Mouse (Mus musculus) adrenal gland, adult (tissue): ENCODE measurements around the gene Pnpla1.

ENCODE experiments used
- DNase-seq, 2 experiments: peaks; one replicate each; pipeline ENCODE4 v3.0.0; 2022 to 2023; ENCODE audit warnings: low spot score in 1 of 2; ENCODE audit not compliant: inconsistent age in 2 of 2

Gene Pnpla1

DNA sequence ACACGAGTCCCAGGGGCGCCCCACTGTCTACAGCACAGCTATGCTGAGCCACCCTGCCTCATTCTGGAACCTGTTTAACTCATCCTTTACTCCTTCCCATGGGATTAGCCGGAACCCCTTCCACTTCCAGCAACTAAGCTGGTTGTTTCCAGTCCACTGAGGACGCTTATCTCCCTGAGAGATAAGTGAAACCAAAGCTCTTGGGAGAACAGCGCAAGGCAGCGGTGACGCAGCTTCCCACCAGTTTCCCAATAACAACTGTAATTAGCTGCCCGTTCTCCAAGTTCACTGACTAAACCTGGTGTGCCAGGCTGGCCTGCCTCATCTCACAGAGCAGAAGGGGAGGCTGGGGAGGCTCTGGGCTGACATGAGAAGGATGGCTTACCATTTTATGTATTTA, 62.9 kb downstream of the Pnpla1 start:
- DNase-seq = peak in 1 of 2 experiments; percentile 59

DNA sequence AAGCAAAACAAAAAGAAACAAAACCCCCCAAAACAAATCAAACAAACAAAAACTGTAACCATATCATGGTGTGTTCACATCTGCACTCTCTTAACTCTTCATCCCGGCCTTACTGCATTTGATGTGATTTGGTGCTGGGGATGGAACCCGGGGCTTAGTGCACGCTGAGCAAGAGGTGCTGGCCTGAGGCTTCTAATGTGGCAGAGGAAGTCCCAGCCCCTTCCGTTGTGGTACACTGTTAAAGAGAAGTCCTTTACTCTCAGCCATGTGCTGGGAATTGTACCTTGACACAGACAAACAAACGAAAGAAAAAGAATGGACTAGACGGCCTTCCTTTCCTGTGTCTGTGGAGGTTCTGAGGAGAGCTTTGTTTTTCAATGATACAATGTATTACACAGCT, 63.9 kb downstream of the Pnpla1 start:
- no peak for DNase-seq

DNA sequence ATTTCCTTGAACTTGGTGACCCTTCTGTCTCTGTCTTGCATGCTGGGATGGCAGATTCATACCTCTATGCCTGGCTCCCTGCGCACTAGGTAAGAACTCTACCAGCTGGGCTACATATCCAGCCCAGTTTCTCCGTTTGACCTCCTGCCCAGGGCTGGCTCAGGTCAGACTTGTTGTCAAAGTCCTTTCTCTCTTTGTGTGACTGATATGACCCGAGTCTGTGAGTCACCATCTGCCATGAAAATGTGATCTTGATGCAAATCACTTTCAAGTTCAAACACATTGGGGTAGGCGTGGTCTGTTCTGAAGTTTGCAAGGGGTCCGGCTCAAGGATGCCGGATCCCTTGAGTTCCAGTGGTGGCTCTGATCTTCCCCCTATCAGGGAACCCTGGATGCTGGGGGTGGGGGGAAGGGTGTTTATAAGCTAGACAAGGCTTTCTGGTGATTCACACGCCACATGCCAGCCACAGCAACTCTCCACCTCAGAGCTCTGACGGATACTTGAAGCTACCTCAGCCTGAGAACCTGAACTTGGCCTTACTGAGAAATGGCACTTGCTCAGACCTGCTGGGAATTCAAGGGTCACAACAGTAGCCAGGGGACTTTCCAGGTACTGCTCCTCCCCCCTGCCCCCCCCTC, 66.9 kb downstream of the Pnpla1 start:
- DNase-seq = peak; percentile 36 to 84

DNA sequence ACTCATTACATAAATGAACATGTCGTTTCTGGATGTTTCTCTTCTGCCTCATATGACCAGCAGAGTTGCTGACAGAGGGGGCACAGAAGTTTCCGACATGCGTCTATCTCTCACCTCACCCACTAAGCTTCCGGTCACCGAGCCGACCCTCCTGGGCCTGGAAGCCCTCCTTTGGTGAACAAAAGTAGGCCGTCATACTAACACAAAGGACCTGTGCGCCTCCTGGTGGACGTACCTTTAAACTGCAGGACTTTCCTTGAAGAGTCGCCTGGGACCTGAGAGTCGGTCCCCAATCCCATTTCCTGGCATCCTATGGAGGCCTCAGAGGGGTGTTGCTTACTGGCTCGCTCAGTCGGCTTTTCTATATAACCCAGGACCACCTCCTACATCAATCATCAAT, 68.2 kb downstream of the Pnpla1 start:
- DNase-seq = peak; percentile 75 to 93

DNA sequence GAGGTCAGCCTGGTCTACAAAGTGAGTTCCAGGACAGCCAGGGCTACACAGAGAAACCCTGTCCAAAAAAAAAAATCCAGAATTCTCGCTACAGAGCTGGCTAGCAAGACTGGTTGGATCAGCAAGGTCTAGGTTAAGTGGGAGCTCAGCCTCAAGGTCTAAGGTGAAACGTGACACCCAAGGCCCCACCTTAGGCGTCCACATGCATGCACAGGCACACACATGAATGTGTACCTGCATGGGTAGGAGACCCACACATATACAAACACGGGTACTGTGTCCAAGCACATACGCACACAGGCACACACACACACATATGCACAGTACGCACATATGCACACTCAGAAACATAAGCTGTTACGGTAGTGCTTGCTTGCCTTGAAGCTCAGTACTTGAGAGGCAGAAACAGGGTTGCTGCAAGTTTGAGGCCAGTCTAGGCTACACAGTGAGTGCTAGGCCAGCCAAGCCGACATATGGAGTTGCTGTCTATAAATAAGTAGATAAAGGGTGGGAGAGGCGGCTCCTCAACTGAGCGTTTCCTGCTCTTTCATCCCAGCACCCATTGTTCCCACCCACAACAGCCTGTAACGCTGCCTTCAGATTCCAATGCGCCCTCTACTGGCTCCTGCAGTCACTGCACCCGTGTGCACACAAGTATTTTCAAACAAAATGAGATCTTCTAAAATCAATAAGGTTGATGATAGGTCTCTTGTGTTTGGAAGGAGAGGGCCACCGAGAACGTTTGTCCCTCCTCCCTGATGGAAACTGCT, 68.8 kb downstream of the Pnpla1 start:
- peak; percentile 46 to 80 for DNase-seq

DNA sequence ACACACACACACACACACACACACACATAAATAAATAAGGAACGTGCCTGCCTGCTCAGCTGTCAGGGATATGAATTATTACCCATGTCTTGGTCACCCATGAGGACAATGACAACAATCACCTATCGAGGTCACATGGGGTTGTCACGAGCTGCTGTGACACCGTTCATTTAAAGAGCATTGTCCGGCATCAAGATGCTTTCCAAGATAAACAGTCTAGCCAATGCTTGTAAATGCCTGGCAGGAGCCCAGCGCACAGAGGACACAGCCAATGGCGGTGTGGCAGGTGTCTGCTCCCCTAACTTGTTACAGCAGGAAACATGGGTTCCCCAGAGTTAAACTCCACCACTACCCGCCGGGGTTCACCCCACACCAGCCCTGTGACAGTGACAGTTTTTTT, 69.8 kb downstream of the Pnpla1 start:
- DNase-seq = no peak

DNA sequence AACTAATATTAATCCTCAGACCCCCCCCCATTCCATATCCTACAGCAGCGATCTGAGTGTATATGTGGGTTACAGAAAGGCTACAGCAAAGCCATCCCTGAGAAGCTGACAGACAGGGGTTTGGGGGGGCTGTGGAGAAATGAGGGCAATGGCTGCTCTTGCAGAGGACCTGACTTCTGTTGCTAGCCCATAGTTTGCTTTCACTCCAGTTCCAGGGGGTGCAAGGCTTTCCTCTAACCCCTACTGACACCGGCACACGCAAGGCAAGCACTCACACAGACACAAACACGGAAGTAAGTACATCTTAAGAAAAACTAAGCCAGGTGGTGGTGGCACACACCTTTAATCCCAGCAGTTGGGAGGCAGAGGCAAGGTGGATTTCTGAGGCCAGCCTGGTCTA, 71.2 kb downstream of the Pnpla1 start:
- no peak for DNase-seq

DNA sequence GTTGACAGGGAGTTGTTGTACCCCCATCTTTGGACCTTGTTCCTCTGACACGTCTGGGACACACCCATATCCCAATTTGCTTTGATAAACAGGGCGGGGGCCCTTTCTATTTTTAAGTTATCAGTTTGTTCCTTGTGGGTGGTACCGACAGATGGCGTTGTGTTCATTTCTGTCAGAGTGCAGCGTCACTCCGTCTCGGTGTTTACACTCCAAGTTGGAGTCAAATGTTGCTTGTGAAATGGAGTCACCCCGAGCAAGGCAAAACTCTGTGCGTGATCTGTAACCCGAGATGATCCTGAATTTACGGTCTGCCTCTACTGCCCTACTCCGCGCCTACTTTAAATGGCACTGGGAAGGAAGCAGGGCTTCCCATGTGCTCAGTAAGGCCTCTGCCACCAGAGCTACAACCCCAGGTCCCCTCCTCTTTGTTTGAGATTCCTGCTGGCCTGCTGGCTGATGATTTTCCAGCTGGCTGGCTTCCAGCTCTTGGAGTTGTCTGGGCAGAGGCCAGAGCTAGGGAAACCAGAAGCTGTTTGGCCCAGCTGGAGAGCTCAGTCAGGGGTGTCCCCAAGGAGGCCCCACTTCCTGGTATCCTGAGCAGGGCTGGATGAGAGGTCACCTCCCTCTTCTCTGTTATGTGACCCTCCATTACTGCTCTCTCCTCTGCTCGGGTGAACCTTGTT, 72.3 kb downstream of the Pnpla1 start:
- peak; percentile 88 to 96 for DNase-seq

DNA sequence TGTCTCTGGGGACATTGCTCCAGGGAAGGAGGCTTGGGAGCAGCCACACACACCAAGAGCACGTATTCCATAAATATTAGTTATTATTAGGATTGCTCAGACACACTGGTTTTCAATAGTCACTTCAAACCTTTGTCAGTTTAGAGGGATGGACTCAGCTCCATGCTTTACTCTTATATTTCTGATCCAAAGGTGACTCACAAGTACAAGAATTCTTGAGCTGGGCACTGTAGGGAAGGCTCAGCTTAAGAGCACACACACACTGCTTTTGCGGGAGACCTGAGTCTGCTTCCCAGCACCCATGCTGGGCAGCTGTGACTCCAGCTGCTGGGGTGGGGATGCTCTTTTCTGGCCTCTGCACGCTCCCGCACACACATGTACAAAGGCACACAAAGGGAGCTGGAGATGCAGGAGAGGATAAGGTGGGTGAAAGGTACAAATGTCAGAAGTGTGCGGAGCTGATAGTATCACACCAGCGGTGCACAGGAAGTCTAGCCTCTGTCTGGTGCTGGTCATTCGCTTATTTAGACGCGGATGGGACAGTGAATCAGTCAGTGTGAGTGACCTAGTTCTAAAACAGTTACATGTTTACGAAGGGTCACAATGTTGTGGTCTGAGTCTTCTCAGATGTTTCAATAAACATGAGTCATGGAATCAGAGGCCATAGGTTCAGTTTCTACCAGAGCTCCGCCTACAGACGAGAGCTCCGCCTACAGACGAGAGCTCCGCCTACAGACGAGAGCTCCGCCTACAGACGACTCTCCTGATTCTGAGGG, 73.4 kb downstream of the Pnpla1 start:
- DNase-seq = peak in 1 of 2 experiments; percentile 46

DNA sequence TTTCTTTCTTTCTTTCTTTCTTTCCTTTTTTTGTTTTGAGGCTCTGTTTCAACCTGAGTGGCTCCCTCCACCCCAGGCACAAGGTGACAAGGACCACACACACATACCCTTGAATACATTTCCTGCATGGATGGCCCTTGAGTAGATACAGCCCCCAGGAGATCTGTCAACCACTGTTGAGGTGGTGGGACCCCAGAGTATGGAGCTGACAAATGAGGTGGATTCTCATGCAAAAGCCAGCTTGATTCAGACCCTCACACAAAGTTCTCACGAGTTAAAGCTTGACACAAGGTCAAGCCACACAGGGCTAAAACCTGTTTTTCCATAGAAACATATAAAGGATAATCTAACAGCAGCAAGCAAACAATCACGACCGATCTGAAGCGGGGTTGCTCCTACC, 74.1 kb downstream of the Pnpla1 start:
- no peak for DNase-seq

DNA sequence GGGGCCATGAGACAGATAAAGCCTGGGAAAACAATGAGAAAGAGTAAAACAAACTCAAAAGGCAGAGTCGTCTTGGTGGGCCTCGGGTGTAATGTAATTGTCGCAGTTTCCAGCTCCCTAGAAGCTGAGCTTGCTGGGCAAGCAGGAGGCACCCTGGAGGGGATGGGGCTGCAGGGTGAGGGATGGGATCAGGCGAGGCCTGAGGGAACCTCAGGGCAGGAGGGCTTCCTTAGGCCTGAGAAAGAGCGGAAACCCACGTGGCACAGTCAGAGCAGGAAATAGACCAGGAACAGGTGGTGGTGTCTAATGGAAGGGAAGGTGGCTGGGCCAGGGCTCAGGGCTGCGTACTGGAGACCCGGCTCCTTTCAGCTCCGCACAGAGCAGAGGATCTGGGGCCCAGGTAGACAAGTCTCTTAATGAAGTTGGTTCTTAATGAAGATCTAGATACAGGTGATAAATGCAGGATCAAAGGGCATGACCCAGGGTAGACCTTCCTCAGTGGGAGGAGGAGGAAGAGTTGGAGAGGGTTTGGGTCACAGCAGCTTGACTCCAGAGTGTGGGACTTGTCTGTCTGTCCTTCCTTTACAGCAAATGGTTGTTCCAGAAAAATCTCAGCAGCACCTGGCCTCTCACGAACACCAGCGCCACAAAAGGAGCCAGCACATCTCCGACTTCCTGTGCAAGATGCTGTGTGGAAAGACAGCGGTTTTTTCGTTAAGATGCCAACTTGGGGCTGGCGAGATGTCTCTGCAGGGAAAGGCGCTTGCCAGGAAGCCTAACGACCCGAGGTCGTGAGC, 76.1 kb downstream of the Pnpla1 start:
- DNase-seq = no peak

DNA sequence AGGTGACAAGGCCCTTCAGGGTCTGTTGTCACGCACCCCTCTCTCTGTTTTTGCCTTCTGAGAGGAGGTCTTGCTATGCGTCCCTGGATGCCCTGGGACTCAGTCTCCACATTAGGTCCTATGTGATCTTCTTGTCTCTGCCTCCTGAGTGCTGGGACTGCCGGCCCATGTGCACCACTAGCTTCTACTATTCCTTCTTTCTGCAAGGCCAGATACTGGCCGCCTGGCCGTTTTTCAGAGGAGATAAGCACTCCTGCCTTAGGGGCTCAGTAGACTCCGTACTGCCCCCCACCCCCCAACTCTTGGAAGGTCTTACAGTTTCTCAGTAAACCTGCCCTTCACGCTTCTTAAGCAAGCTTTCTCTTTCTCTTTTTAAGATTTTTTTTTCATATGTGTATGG, 77.9 kb downstream of the Pnpla1 start:
- DNase-seq = no peak

DNA sequence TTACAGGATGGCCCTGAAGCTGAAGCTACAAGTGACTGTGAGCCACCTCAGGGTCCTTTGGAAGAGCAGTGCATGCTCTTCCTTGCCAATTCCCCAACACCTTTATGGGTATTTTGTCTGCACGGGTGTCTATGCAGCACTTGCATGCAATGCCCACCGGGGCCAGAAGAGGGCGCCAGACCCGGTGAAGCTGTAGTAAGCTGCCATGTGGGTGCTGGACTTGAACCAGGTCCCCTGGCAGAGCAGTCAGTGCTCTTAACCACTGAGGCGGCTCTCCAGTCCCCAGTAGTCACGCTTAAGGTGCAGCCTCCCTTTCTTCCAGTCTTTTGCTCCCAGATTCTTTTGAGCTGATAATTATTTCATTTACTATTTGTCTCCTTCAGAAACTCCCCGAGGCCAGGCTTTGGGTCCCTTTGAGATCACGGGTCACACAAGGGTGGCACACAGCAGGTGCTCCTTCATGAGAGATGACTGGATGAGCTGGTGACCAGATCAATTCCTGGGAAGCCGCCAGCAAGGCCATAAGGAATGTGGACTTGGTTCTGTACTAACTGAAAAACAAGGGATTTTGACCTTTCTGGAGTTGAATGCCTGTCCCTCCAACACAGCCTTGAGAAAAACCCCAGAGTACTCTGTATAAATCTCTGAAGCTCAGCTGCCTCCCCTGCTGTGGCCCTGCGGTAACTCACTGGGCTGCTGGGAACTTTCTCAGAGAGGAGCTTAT, 78.6 kb downstream of the Pnpla1 start:
- DNase-seq = peak; percentile 51 to 68
